Mouse (Mus musculus): ENCODE data around the gene 1700028P14Rik. TPM values are rescaled to one million over a fixed set of nuclear protein-coding genes. Genes with fewer than 3 reads are reported as not detected.
"Not testable (repeated sequence)": the region's sequence is repeated elsewhere in the genome, so short reads cannot be mapped to it uniquely, and the experiment has no call there.

Gene 1700028P14Rik
- polyA plus RNA-seq (2012; rRNA removed): 0.86 and 2.0 TPM in 2 replicates

GRCm38 (mm10) chr19:23652644-23653043, at the start of gene 1700028P14Rik:
Gene 1700028P14Rik, minus strand, starts transcription at chr19:23652812.
- no peak for DNase-seq (ENCODE audit: low read depth)

- no peak for DNase-seq (ENCODE audit: low read depth)
These were observed 46.5 kb upstream of the 1700028P14Rik start for GRCm38 (mm10) chr19:23699131-23699530.

GRCm38 (mm10) chr19:23698366-23698765, 45.8 kb upstream of the 1700028P14Rik start:
- no peak for DNase-seq (ENCODE audit: low read depth)

GRCm38 (mm10) chr19:23697861-23698260, 45.2 kb upstream of the 1700028P14Rik start:
- peak; percentile 17 for DNase-seq (ENCODE audit: low read depth)

- peak; percentile 17 for DNase-seq (ENCODE audit: low read depth)
These were observed 41.7 kb upstream of the 1700028P14Rik start for GRCm38 (mm10) chr19:23694344-23694743.

GRCm38 (mm10) chr19:23688421-23688946, 35.9 kb upstream of the 1700028P14Rik start:
- no peak for DNase-seq (ENCODE audit: low read depth)

GRCm38 (mm10) chr19:23687296-23688021, 34.8 kb upstream of the 1700028P14Rik start, which contains the start of gene Ptar1:
Gene Ptar1, plus strand, starts transcription at chr19:23687429.
- no peak for DNase-seq (ENCODE audit: low read depth)

- no peak for DNase-seq (ENCODE audit: low read depth)
These were observed 34.3 kb upstream of the 1700028P14Rik start for GRCm38 (mm10) chr19:23686962-23687295.

GRCm38 (mm10) chr19:23675656-23676055, 23.0 kb upstream of the 1700028P14Rik start:
- DNase-seq (ENCODE audit: low read depth): not testable (repeated sequence)

GRCm38 (mm10) chr19:23673021-23673420, 20.4 kb upstream of the 1700028P14Rik start:
- DNase-seq (ENCODE audit: low read depth): no peak

- no peak for DNase-seq (ENCODE audit: low read depth)
These were observed 15.6 kb upstream of the 1700028P14Rik start for GRCm38 (mm10) chr19:23668142-23668655.

- DNase-seq (ENCODE audit: low read depth): no peak
These were observed 11.5 kb upstream of the 1700028P14Rik start for GRCm38 (mm10) chr19:23664083-23664482.

- no peak for DNase-seq (ENCODE audit: low read depth)
These were observed 5.7 kb upstream of the 1700028P14Rik start for GRCm38 (mm10) chr19:23658350-23658749.

- DNase-seq (ENCODE audit: low read depth): no peak
These were observed 4.8 kb upstream of the 1700028P14Rik start for GRCm38 (mm10) chr19:23657261-23657932.

GRCm38 (mm10) chr19:23653154-23653553, 542 bp upstream of the 1700028P14Rik start:
- no peak for DNase-seq (ENCODE audit: low read depth)

- no peak for DNase-seq (ENCODE audit: low read depth)
These were observed 5.3 kb downstream of the 1700028P14Rik start for GRCm38 (mm10) chr19:23647308-23647707.

- DNase-seq (ENCODE audit: low read depth): no peak
These were observed 7.3 kb downstream of the 1700028P14Rik start for GRCm38 (mm10) chr19:23645347-23645746.

GRCm38 (mm10) chr19:23643819-23644218, 8.8 kb downstream of the 1700028P14Rik start:
- no peak for DNase-seq (ENCODE audit: low read depth)

GRCm38 (mm10) chr19:23636786-23637185, 15.8 kb downstream of the 1700028P14Rik start:
- DNase-seq (ENCODE audit: low read depth): no peak

GRCm38 (mm10) chr19:23631611-23632492, 20.8 kb downstream of the 1700028P14Rik start:
- DNase-seq (ENCODE audit: low read depth): no peak

GRCm38 (mm10) chr19:23614268-23614667, 38.3 kb downstream of the 1700028P14Rik start:
- DNase-seq (ENCODE audit: low read depth): no peak

- DNase-seq (ENCODE audit: low read depth): no peak
These were observed 42.9 kb downstream of the 1700028P14Rik start for GRCm38 (mm10) chr19:23609724-23610123.

Data from gonadal fat pad, adult 2 months (tissue).